Mouse (Mus musculus) small intestine, adult 2 months (tissue): Measurements from ENCODE around the gene Gm20388. TPM values are rescaled to one million over a fixed set of nuclear protein-coding genes. Genes with fewer than 3 reads are reported as not detected.

Experiments
- H3K27ac ChIP-seq: fragments of 200-500 bp; 2 replicates; pipeline ENCODE4 v1.5.1; 2012; ENCODE audit warnings: low read depth, low read length, control low read depth, inconsistent platforms; ENCODE audit not compliant: insufficient read depth
- H3K27me3 ChIP-seq: fragments of 200-500 bp; 2 replicates; pipeline ENCODE4 v1.6.1; 2012; ENCODE audit warnings: mild to moderate bottlenecking, moderate library complexity, low read length, inconsistent platforms; ENCODE audit not compliant: control insufficient read depth, insufficient read depth
- H3K36me3 ChIP-seq: fragments of 200-500 bp; 2 replicates; pipeline ENCODE4 v1.6.1; 2012; ENCODE audit warnings: mild to moderate bottlenecking, low read length, control low read depth, inconsistent platforms; ENCODE audit not compliant: control insufficient read depth, insufficient read depth
- H3K4me1 ChIP-seq: fragments of 200-500 bp; 2 replicates; pipeline ENCODE4 v1.6.1; 2012; ENCODE audit warnings: low read length, inconsistent platforms, mixed read lengths; ENCODE audit not compliant: control insufficient read depth, insufficient read depth, insufficient read length
- H3K4me3 ChIP-seq: fragments of 200-500 bp; 2 replicates; pipeline ENCODE4 v1.5.1; 2012; ENCODE audit warnings: low read depth, mild to moderate bottlenecking, control low read depth, inconsistent platforms, low read length, moderate library complexity
- CTCF ChIP-seq: fragments of 200-500 bp; IDR thresholded peaks from 2 replicates; pipeline ENCODE4 v1.5.1; 2012; ENCODE audit warnings: low read depth, mild to moderate bottlenecking, control low read depth, inconsistent platforms, low read length, moderate library complexity, mixed read lengths; ENCODE audit not compliant: insufficient replicate concordance, insufficient read length; ENCODE audit errors: extremely low read depth
- POLR2A ChIP-seq: fragments of 200-500 bp; IDR thresholded peaks from 2 replicates; pipeline ENCODE4 v1.6.1; 2012; ENCODE audit warnings: low read depth, mild to moderate bottlenecking, control low read depth, inconsistent platforms, low read length, moderate library complexity
- WGBS: fragments of 180-500 bp; shearing (Covaris S2); methylation state at CpG from one replicate; pipeline ENCODE4 v1.1.7; 2018; 5-methylcytosine and 5-hydroxymethylcytosine counted together
- polyA plus RNA-seq: library from polyadenylated mRNA; depleted of rRNA; stranded (reverse); fragments of >200 nt; gene quantifications from 2 replicates; pipeline ENCODE4 v1.2.3, GENCODE M21; 2012

Gm20388 gene
- polyA plus RNA-seq, 1 experiment = 37.3 TPM

DNA sequence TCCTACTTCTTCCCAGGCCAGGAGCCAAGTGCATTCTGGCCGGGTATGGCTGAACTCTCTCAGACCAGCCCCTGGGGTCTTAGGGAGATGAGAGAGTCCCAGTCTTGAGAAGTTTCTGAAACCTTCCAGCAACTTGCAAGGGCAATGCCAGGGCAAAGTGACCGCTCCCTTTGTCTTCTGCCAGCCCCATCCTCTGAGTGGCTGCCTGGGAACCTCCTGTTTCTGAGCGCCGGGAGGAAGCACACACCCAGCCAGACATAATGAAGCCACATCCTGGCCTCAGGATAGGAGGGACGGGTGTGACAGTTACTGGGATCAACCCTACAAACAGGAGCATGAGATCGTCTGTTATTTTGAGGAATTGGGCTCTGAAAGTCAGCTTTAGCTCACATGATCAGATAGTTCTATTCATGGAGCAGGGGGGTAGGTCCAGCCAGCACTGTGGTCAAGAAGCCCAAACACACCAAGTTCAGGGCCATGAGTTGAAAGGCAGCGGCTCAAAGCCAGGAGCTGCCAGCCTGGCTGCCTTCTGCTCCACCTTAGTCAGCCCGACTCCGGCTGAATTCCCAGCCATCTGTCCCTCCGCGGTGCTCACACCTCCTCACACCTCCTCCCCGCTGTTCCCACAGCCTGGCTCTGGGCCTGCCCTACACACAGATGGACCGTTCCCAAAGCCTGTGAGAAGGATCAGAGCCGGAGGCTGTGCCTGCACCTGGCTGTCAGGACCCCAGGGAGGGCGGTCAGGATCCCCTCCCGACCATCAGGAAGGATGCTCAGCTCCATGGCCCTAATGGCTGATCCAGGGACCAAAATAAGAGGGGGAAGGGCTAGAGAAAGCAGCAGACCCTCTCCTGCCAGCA, 2766.2 kb downstream of the Gm20388 start:
- Histone ChIP-seq H3K36me3 (no peaks in the 10 kb centered on the region), H3K27ac (peak overlapping the region; percentile 73), H3K4me3 (peak overlapping the region; percentile 82), H3K27me3 (peaks cover 33% of the 10 kb centered on the region), H3K4me1 (peaks cover 1% of the 10 kb centered on the region; the same call in 1 of the 2 replicates)
- TF ChIP-seq CTCF (no peak), POLR2A (no peak)
- 16% methylated on average over 16 of the region's 16 CpGs for WGBS

DNA sequence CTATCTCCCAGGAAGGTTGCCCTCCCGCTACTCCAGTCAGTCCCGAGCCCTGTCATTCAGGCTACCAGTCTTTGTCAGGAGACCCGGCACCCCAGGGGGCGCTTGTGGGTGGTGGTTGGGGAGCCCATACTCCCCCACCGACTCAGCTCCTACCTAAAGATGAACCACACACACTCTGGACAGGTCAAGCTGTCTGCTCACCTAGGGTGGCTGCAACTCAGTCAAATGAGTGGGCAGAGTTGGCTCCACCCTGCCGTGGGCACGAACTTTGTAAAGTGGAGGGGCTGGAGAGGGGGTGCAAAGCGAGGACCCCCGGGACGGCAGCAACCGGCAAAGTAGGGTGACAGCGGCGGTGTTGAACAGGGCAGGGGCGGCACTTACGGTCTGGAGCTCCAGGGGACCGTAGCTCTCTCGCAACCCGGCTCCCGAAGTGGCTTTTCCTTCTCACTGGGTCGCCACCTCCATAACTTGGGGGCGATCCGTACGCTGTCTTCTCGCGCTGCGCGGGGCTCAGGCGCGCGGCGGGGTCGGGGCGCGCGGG, 2766.9 kb downstream of the Gm20388 start:
- WGBS = 1% methylated on average over 35 of the region's 35 CpGs
- Histone ChIP-seq H3K4me1 (peaks cover 1% of the 10 kb centered on the region; the same call in 1 of the 2 replicates), H3K4me3 (peak overlapping the region; percentile 82), H3K27me3 (peaks cover 33% of the 10 kb centered on the region), H3K27ac (peak overlapping the region; percentile 73), H3K36me3 (no peaks in the 10 kb centered on the region)
- no peak for TF ChIP-seq CTCF
- 0 out of 2 replicates have a peak, but pooled peaks have one; percentile 18 for TF ChIP-seq POLR2A

DNA sequence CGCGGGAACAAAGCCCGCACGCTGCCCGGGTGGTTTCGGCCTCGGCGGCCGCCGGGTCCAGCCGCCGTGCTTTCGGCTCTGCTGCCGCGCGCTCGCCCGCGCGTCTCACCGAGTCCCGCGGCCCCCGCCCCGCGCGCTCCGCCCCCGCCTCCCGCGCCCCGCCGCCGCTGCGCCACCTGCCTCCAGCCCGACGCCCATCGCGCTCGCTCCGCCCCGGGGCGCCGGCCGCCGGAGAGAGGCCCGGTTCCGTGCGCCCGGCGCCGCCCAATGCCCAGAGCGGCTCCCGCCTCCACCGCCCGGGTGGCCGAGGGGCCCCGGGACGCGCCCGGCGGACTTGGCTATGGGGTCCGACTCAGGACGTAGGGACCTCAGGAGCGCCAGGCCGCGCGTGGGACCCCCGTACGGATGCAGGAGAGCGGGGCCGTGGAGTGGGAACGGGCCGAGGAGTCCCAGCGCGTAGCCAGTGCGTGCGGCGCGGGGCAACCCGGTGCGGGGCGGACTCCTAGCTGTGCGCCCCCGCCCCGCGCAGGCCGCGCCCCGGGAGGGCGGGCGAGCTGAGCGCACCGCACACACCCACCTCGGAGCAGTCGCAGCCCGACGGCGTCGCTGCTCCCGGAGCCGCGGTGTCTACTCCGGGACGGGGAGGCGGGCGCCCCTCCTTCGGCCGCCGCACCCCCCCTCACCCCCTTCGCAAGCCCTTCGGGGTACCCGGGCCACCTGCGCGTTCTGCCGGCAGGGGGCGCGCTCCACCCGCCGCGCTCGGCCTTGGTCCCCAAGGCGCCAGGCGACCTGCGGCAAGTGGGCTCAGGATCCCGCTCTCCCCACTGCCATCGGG, 2767.6 kb downstream of the Gm20388 start:
- WGBS = 1% methylated on average over 114 of the region's 127 CpGs
- peak overlapping the region; percentile 82 for H3K4me3 ChIP-seq
- no peaks in the 10 kb centered on the region for H3K36me3 ChIP-seq
- H3K27me3 ChIP-seq = peaks cover 33% of the 10 kb centered on the region
- peaks cover 1% of the 10 kb centered on the region; the same call in 1 of the 2 replicates for H3K4me1 ChIP-seq
- peak overlapping the region; percentile 73; the same call in 1 of the 2 replicates for H3K27ac ChIP-seq
- TF ChIP-seq POLR2A = no peak
- peak; percentile 52; the same call in 1 of the 2 replicates for TF ChIP-seq CTCF

DNA sequence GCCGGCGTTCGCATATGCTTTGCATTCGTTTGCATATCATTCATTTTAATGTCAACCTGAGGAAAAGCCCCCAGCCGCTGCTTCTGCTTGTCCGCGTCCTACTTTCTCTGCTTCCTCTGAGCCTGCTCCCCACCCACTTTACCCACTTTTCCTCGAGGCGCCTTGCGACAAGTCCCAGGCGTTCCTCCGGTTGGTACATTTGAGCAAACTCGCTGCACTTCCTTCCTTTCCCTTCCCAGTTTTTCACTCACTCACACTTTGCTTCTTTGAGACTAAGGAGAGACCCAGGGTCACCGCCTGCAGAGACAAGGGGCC, 2768.2 kb downstream of the Gm20388 start:
- 6% methylated on average over 14 of the region's 14 CpGs for WGBS
- H3K36me3 ChIP-seq = no peaks in the 10 kb centered on the region
- H3K4me3 ChIP-seq = peak overlapping the region; percentile 82
- TF ChIP-seq CTCF (no peak), POLR2A (no peak)
- peaks cover 33% of the 10 kb centered on the region for H3K27me3 ChIP-seq
- no peak overlapping the region for H3K27ac ChIP-seq
- H3K4me1 ChIP-seq = peaks cover 1% of the 10 kb centered on the region; the same call in 1 of the 2 replicates

DNA sequence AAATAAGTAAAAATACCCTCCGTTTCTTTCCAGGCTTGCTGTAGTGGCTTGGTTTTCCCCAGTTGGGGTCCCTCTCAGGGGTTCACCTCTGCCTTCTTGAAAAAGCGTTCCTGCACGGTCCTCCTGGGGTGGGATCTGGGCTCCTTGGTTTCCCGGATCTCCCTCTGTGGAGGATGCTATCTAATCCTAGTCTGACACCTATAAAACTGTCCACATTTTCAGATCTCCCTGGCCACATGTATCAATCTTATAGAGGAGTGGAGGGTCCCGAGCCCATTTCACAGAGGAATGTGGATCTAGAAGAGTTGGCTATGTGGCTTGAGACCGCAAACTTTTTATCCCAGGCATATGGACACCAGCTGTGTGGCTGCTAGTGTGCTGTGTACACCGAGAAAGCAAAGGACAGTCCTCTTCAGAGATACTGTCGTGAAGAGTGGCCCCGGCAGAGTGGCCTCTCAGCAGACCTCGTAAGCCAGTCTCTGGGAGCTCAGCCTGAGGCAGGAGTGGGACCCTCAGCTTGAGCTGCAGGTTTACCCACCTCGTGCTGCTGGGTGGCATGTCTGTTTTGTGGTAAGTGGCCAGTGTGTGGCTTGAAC, 2768.8 kb downstream of the Gm20388 start:
- no peak overlapping the region for H3K4me3 ChIP-seq
- TF ChIP-seq CTCF = no peak
- TF ChIP-seq POLR2A = no peak
- no peak overlapping the region for H3K27ac ChIP-seq
- H3K4me1 ChIP-seq = peaks cover 1% of the 10 kb centered on the region; the same call in 1 of the 2 replicates
- H3K27me3 ChIP-seq = peaks cover 33% of the 10 kb centered on the region
- H3K36me3 ChIP-seq = no peaks in the 10 kb centered on the region
- WGBS = 34% methylated on average over 11 of the region's 11 CpGs

DNA sequence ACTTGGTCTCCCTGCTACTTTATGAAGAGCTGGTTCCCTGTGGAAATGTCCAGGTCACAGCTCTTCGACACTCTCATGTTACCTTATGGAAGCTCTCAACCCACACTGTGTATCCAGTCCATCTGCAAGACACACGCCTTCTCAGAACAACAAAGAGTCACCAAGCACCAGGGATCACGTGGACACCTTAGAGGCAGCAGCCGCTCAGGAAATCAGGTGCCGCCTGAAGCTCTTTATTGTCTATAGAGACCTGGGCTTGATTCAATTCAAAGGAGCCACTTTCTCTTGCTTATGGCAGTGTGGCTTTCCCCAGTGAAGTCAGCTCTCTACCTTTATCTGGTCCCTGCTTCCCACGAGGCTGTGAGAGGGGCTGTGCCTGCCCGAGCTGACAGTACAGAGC, 2769.5 kb downstream of the Gm20388 start:
- 32% methylated on average over 7 of the region's 7 CpGs for WGBS
- Histone ChIP-seq H3K4me1 (peaks cover 1% of the 10 kb centered on the region; the same call in 1 of the 2 replicates), H3K4me3 (no peak overlapping the region), H3K36me3 (no peaks in the 10 kb centered on the region), H3K27me3 (peaks cover 33% of the 10 kb centered on the region), H3K27ac (no peak overlapping the region)
- no peak for TF ChIP-seq POLR2A
- no peak for TF ChIP-seq CTCF
